Mouse (Mus musculus) MEL (cell line): ENCODE measurements at regions not wholly inside any gene's neighbourhood (a gene's known extent, or its start where the extent isn't known, plus 50 kb on each side); places are given as distances from the start of the nearest gene placed in this dataset.

ENCODE experiments used
- DNase-seq: peaks from one replicate; pipeline ENCODE4 v3.0.0; 2011; ENCODE audit warnings: low read depth, low spot score
- H3K27ac ChIP-seq: 2 replicates; pipeline ENCODE4 v1.5.1; 2012; ENCODE audit warnings: low read depth, mild to moderate bottlenecking, control low read depth, low read length, moderate library complexity; ENCODE audit not compliant: control insufficient read depth
- H3K27me3 ChIP-seq, 2 experiments: fragments of 150-350 bp in 1 of 2; sonication (generic) in 1 of 2; 2 replicates each; pipeline ENCODE4 v1.6.1; 2012; ENCODE audit warnings: low read length in 2 of 2, mild to moderate bottlenecking in 2 of 2, improper control_type of control experiment in 1 of 2, moderate library complexity in 1 of 2; ENCODE audit not compliant: insufficient read depth in 2 of 2, control insufficient read depth in 1 of 2
- H3K36me3 ChIP-seq, 2 experiments: 2 replicates each; pipeline ENCODE4 v1.6.1; 2012 to 2014; ENCODE audit warnings: low read length in 2 of 2, improper control_type of control experiment in 1 of 2, inconsistent platforms in 1 of 2, mild to moderate bottlenecking in 1 of 2; ENCODE audit not compliant: insufficient read depth in 2 of 2, control insufficient read depth in 1 of 2
- H3K4me1 ChIP-seq, 2 experiments: fragments of 150-350 bp in 1 of 2; sonication (generic) in 1 of 2; 2 replicates each; pipeline ENCODE4 v1.6.1; 2012; ENCODE audit warnings: low read length in 2 of 2, improper control_type of control experiment in 1 of 2, mild to moderate bottlenecking in 1 of 2; ENCODE audit not compliant: insufficient read depth in 2 of 2, control insufficient read depth in 1 of 2
- H3K4me3 ChIP-seq, 2 experiments: fragments of 150-350 bp in 1 of 2; sonication (generic) in 1 of 2; 2 replicates each; pipeline ENCODE4 v1.5.1; 2012; ENCODE audit warnings: low read depth in 2 of 2, low read length in 2 of 2, mild to moderate bottlenecking in 2 of 2, moderate library complexity in 2 of 2, control low read depth in 1 of 2, improper control_type of control experiment in 1 of 2; ENCODE audit not compliant: control insufficient read depth in 1 of 2, insufficient read depth in 1 of 2
- H3K79me2 ChIP-seq: 2 replicates; pipeline ENCODE4 v1.6.1; 2012; ENCODE audit warnings: mild to moderate bottlenecking, low read length, moderate library complexity; ENCODE audit not compliant: control insufficient read depth, poor library complexity, insufficient read depth
- H3K9ac ChIP-seq: 2 replicates; pipeline ENCODE4 v1.6.1; 2012; ENCODE audit warnings: low read depth, mild to moderate bottlenecking, control low read depth, low read length, moderate library complexity; ENCODE audit not compliant: control insufficient read depth, poor library complexity, severe bottlenecking
- H3K9me3 ChIP-seq: fragments of 150-350 bp; sonication (generic); replicated peaks from 2 replicates; pipeline ENCODE4 v1.6.1; 2012; ENCODE audit warnings: mild to moderate bottlenecking, low read length, improper control_type of control experiment, moderate library complexity; ENCODE audit not compliant: insufficient read depth
- CHD2 ChIP-seq: IDR thresholded peaks from 2 replicates; pipeline ENCODE4 v1.6.1; 2011; ENCODE audit warnings: low read length, improper control_type of control experiment
- GATA1 ChIP-seq: IDR thresholded peaks from 2 replicates; pipeline ENCODE4 v1.6.1; 2011; ENCODE audit warnings: low read depth, low read length, improper control_type of control experiment
- HCFC1 ChIP-seq: IDR thresholded peaks from 2 replicates; pipeline ENCODE4 v1.6.1; 2012; ENCODE audit warnings: low read depth, mild to moderate bottlenecking, inconsistent platforms, low read length, improper control_type of control experiment, moderate library complexity
- MAX ChIP-seq: IDR thresholded peaks from 2 replicates; pipeline ENCODE4 v1.6.1; 2011; ENCODE audit warnings: low read length, improper control_type of control experiment
- MYB ChIP-seq: IDR thresholded peaks from 2 replicates; pipeline ENCODE4 v1.6.1; 2011; ENCODE audit warnings: mild to moderate bottlenecking, low read depth, low read length, improper control_type of control experiment
- MYC ChIP-seq: IDR thresholded peaks from 2 replicates; pipeline ENCODE4 v1.6.1; 2011; ENCODE audit warnings: low read depth, mild to moderate bottlenecking, low read length, improper control_type of control experiment, moderate library complexity
- NELFE ChIP-seq: IDR thresholded peaks from 2 replicates; pipeline ENCODE4 v1.6.1; 2011; ENCODE audit warnings: low read depth, low read length, improper control_type of control experiment
- NRF1 ChIP-seq: IDR thresholded peaks from 2 replicates; pipeline ENCODE4 v1.6.1; 2014; ENCODE audit warnings: low read depth, mild to moderate bottlenecking, inconsistent platforms, low read length, improper control_type of control experiment, moderate library complexity; ENCODE audit not compliant: poor library complexity, insufficient read depth, severe bottlenecking
- POLR2AphosphoS2 ChIP-seq: IDR thresholded peaks from 2 replicates; pipeline ENCODE4 v1.6.1; 2011; ENCODE audit warnings: low read length, improper control_type of control experiment
- POLR2AphosphoS5 ChIP-seq: IDR thresholded peaks from 2 replicates; pipeline ENCODE4 v1.6.1; 2012; ENCODE audit warnings: low read depth, borderline replicate concordance, mild to moderate bottlenecking, inconsistent platforms, low read length, moderate library complexity, mixed read lengths
- RAD21 ChIP-seq: IDR thresholded peaks from 2 replicates; pipeline ENCODE4 v1.6.1; 2011; ENCODE audit warnings: mild to moderate bottlenecking, low read depth, low read length, improper control_type of control experiment
- RCOR1 ChIP-seq: IDR thresholded peaks from 2 replicates; pipeline ENCODE4 v1.6.1; 2012; ENCODE audit warnings: low read depth, mild to moderate bottlenecking, inconsistent platforms, low read length, improper control_type of control experiment
- UBTF ChIP-seq: IDR thresholded peaks from 2 replicates; pipeline ENCODE4 v1.6.1; 2012; ENCODE audit warnings: low read depth, mild to moderate bottlenecking, inconsistent platforms, low read length, improper control_type of control experiment, moderate library complexity, borderline replicate concordance; ENCODE audit not compliant: insufficient read depth
- USF1 ChIP-seq: IDR thresholded peaks from 2 replicates; pipeline ENCODE4 v1.6.1; 2014; ENCODE audit warnings: low read depth, mild to moderate bottlenecking, inconsistent platforms, low read length, improper control_type of control experiment, moderate library complexity
- USF2 ChIP-seq, 2 experiments: IDR thresholded peaks; 2 replicates each; pipeline ENCODE4 v1.6.1; 2011 to 2012; ENCODE audit warnings: improper control_type of control experiment in 2 of 2, low read length in 2 of 2, borderline replicate concordance in 1 of 2, inconsistent platforms in 1 of 2, low read depth in 1 of 2, mild to moderate bottlenecking in 1 of 2; ENCODE audit not compliant: insufficient read depth in 1 of 2
- ZC3H11A ChIP-seq: IDR thresholded peaks from 2 replicates; pipeline ENCODE4 v1.6.1; 2012; ENCODE audit warnings: low read depth, mild to moderate bottlenecking, inconsistent platforms, low read length, improper control_type of control experiment
- ZMIZ1 ChIP-seq: IDR thresholded peaks from 2 replicates; pipeline ENCODE4 v1.6.1; 2012; ENCODE audit warnings: low read depth, mild to moderate bottlenecking, inconsistent platforms, low read length, improper control_type of control experiment, moderate library complexity
- ZNF384 ChIP-seq: IDR thresholded peaks from 2 replicates; pipeline ENCODE4 v1.6.1; 2012; ENCODE audit warnings: low read depth, mild to moderate bottlenecking, inconsistent platforms, low read length, improper control_type of control experiment

GRCm38 (mm10) chr1:90502371-90502770 is 100.4 kb upstream of the Cops8 start:
- H3K27ac ChIP-seq, result no peak overlapping the region
- no peak for TF ChIP-seq POLR2AphosphoS2
- no peak for TF ChIP-seq MAX
- TF ChIP-seq ZNF384, result no peak
- TF ChIP-seq HCFC1, result no peak
- TF ChIP-seq MYB, result no peak
- no peak for TF ChIP-seq RCOR1
- no peak for TF ChIP-seq UBTF
- no peak for TF ChIP-seq GATA1
- no peak for TF ChIP-seq MYC
- TF ChIP-seq ZMIZ1, result no peak
- no peak for TF ChIP-seq USF2 (IDR thresholded peaks at IDR 0.05; ENCODE audit: borderline replicate concordance in 1 of 2, insufficient read depth in 1 of 2, low read depth in 1 of 2, low read length in 2 of 2)
- no peak for TF ChIP-seq RAD21
- TF ChIP-seq, all 39 proteins: peak for 0
- Histone ChIP-seq H3K9ac (no peak overlapping the region), H3K9me3 (no peaks in the 10 kb centered on the region), H3K36me3 (no peaks in the 10 kb centered on the region), H3K27me3 (no peaks in the 10 kb centered on the region), H3K79me2 (no peaks in the 10 kb centered on the region), H3K4me1 (no peaks in the 10 kb centered on the region), H3K4me3 (no peak overlapping the region)
- no peak for DNase-seq

DNA sequence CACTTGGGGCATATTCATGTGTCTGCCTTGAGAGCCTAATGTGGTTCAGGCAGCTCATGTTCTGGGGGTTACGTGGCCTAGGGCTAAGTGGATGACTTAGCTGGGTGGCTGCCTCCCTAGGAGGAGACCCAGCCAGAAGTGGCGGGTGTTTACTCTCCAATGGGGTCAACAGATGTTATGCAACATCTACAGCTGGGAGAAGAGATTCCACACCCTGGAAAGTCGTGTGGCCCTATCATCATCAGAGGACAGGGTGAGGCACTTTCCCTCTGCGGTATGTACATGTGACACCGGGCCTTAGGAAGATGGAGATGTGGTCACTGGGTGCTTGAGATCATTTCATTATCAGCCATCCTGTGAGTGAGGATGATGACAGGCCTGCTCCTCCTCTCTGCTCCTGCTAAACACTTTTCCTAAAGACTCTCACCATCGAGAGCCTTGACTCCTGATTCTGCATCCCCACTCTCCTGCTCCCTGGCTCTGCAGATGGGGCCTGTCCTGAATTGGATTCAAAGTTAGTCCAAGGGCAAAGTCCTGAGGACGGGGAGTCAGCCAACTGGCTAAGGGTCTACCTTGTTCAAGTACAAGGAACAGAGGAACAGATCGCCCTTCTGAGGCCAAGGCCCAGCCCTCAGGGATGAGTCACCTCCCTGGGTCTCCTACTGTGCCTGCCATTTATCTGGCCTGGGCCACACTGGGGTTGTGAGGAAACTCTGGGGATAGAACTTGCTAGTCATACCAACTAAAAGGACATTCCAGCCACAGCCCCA is 99.8 kb upstream of the Cops8 start:
- no peak overlapping the region for H3K27ac ChIP-seq
- no peaks in the 10 kb centered on the region for H3K9me3 ChIP-seq
- H3K4me3 ChIP-seq, result no peak overlapping the region
- no peaks in the 10 kb centered on the region for H3K79me2 ChIP-seq
- no peaks in the 10 kb centered on the region for H3K4me1 ChIP-seq
- no peak overlapping the region for H3K9ac ChIP-seq
- no peak for DNase-seq
- H3K36me3 ChIP-seq, result no peaks in the 10 kb centered on the region
- TF ChIP-seq NRF1 (no peak), USF1 (no peak), POLR2AphosphoS5 (no peak), MYB (no peak), CHD2 (no peak), ZC3H11A (no peak), NELFE (no peak)
- no peaks in the 10 kb centered on the region for H3K27me3 ChIP-seq
